Mouse (Mus musculus) forebrain, postnatal 0 days (tissue): ENCODE measurements around the gene Slc37a1. TPM values are rescaled to one million over a fixed set of nuclear protein-coding genes. Genes with fewer than 3 reads are reported as not detected.
A peak's percentile ranks its signal among the peaks of the same experiment; 100 is the strongest.

ENCODE experiments used
- ATAC-seq: fragments of 200-750 bp; cut with Nextera tagmentation; 2 replicates; pipeline ENCODE4 v1.8.0; 2017; ENCODE audit warnings: mild to moderate bottlenecking, moderate library complexity
- DNase-seq: peaks from one replicate; pipeline ENCODE4 v3.0.0-alpha.2; 2015
- H3K27ac ChIP-seq: fragments of 300-500 bp; sonication (generic); 2 replicates; pipeline ENCODE4 v1.5.1; 2014; ENCODE audit warnings: low read depth, mild to moderate bottlenecking, antibody characterized with exemption, low read length, moderate library complexity, mixed read lengths
- H3K27me3 ChIP-seq: fragments of 300-500 bp; sonication (generic); 2 replicates; pipeline ENCODE4 v1.6.1; 2014; ENCODE audit warnings: mild to moderate bottlenecking, low read length, mixed read lengths; ENCODE audit not compliant: insufficient read depth
- H3K36me3 ChIP-seq: fragments of 300-500 bp; sonication (generic); 2 replicates; pipeline ENCODE4 v1.6.1; 2014; ENCODE audit warnings: mild to moderate bottlenecking, moderate library complexity; ENCODE audit not compliant: insufficient read depth
- H3K4me1 ChIP-seq: fragments of 300-500 bp; sonication (generic); 2 replicates; pipeline ENCODE4 v1.6.1; 2014; ENCODE audit warnings: antibody characterized with exemption; ENCODE audit not compliant: insufficient read depth
- H3K4me2 ChIP-seq: fragments of 300-500 bp; sonication (generic); 2 replicates; pipeline ENCODE4 v1.6.1; 2014; ENCODE audit warnings: low read depth, mild to moderate bottlenecking, moderate library complexity
- H3K4me3 ChIP-seq: fragments of 300-500 bp; sonication (generic); 2 replicates; pipeline ENCODE4 v1.5.1; 2014; ENCODE audit warnings: low read depth, low read length, mixed read lengths
- H3K9ac ChIP-seq: fragments of 300-500 bp; sonication (generic); 2 replicates; pipeline ENCODE4 v1.6.1; 2014; ENCODE audit warnings: mild to moderate bottlenecking
- H3K9me3 ChIP-seq: fragments of 300-500 bp; sonication (generic); 2 replicates; pipeline ENCODE4 v1.6.1; 2016; ENCODE audit warnings: low read length
- CTCF ChIP-seq: sonication (generic); IDR thresholded peaks from 2 replicates; pipeline ENCODE4 v1.5.1; 2016; ENCODE audit warnings: antibody characterized with exemption, control low read depth, low read depth
- whole genome bisulfite sequencing: fragments of 180-500 bp; shearing (Covaris S2); extraction: QIAGEN DNeasy Blood & Tissue Kit; methylation state at CpG from one replicate; pipeline ENCODE4 v1.1.7; 2014; 5-methylcytosine and 5-hydroxymethylcytosine counted together
- polyA plus RNA-seq: library from polyadenylated mRNA; unstranded; fragments of >200 nt; fragmentation: Nextera tagmentation; extraction: Ambion mirVana; gene quantifications from 2 replicates; pipeline ENCODE4 v1.2.1, GENCODE M21; 2015
- total RNA-seq: library from RNA; depleted of rRNA; stranded (reverse); fragments of >200 nt; gene quantifications from 2 replicates; pipeline ENCODE4 v1.2.3, GENCODE M21; 2014

Gene Slc37a1
- total and polyA plus RNA-seq, 2 experiments from 2014 or later = 6.7 to 10.0 TPM

- 93% methylated on average over 7 of the region's 7 CpGs for WGBS
- Histone ChIP-seq H3K27me3 (no peaks in the 10 kb centered on the region), H3K4me1 (no peaks in the 10 kb centered on the region), H3K27ac (no peak overlapping the region), H3K4me2 (no peak overlapping the region), H3K4me3 (no peak overlapping the region), H3K36me3 (0 out of 2 replicates have a peak, but pooled peaks cover 3% of the 10 kb centered on the region), H3K9ac (no peak overlapping the region), H3K9me3 (no peaks in the 10 kb centered on the region)
- DNase-seq (no peak), ATAC-seq (no peak)
- no peak for TF ChIP-seq CTCF
Measured at GRCm38 (mm10) chr17:31308291-31308816, 21.8 kb downstream of the Slc37a1 start.

- H3K4me3 ChIP-seq = no peak overlapping the region
- no peaks in the 10 kb centered on the region for H3K27me3 ChIP-seq
- no peak overlapping the region for H3K27ac ChIP-seq
- H3K4me2 ChIP-seq = no peak overlapping the region
- H3K9ac ChIP-seq = no peak overlapping the region
- H3K36me3 ChIP-seq = 0 out of 2 replicates have a peak, but pooled peaks cover 3% of the 10 kb centered on the region
- DNase-seq (no peak), ATAC-seq (peak; percentile 48)
- no peaks in the 10 kb centered on the region for H3K4me1 ChIP-seq
- no peak for TF ChIP-seq CTCF
- 53% methylated on average over 6 of the region's 6 CpGs for WGBS
- H3K9me3 ChIP-seq = no peaks in the 10 kb centered on the region
Measured at GRCm38 (mm10) chr17:31309281-31309793, 22.7 kb downstream of the Slc37a1 start.

DNA sequence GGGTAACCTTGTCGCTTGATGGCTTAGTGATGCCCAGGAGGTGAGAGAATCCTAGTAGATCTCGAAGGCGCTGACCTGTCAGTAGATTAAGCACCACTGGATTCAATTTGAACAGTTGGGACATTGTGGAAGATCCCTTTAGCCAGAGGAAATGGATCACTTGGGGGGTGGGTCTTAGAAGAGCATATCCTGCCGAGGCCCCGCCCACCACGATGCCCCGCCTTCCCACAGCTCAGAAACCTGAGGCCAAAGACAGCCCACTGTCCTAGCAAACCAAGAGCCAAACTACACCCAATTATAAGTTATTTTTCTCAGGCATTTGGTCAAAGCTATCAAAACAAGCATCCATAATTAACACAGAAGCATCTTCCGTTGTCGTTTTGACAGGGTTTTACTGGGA is 24.5 kb downstream of the Slc37a1 start:
- no peak overlapping the region for H3K9ac ChIP-seq
- no peak overlapping the region for H3K4me3 ChIP-seq
- H3K9me3 ChIP-seq = no peaks in the 10 kb centered on the region
- ATAC-seq (no peak), DNase-seq (no peak)
- no peaks in the 10 kb centered on the region for H3K4me1 ChIP-seq
- WGBS = 83% methylated on average over 9 of the region's 9 CpGs
- no peaks in the 10 kb centered on the region for H3K27me3 ChIP-seq
- no peak overlapping the region for H3K27ac ChIP-seq
- H3K36me3 ChIP-seq = 0 out of 2 replicates have a peak, but pooled peaks cover 4% of the 10 kb centered on the region
- H3K4me2 ChIP-seq = no peak overlapping the region
- no peak for TF ChIP-seq CTCF

DNA sequence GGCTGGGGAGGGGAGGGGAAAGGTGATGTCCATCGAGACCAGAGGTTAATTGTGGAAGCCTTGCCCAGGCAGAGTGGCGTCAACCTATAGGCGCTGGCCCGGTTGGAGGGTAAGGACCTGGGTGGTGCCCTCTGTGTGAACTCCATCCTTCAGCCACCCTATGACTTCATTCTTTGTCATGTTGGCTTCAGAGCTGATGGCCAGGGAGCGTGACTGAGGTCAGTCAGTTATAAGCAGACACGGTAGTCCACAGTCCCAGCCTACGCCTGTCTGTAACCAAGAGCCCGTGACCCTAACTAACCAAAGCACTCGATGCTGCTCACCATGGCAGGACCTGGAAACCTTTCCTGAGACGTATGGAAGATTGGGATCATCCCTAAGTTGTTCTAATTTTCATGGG is 26.1 kb downstream of the Slc37a1 start:
- ATAC-seq = no peak
- no peak for TF ChIP-seq CTCF
- H3K4me1 ChIP-seq = no peaks in the 10 kb centered on the region
- no peak overlapping the region for H3K9ac ChIP-seq
- no peak overlapping the region for H3K27ac ChIP-seq
- H3K9me3 ChIP-seq = no peaks in the 10 kb centered on the region
- WGBS = 89% methylated on average over 10 of the region's 10 CpGs
- H3K4me2 ChIP-seq = no peak overlapping the region
- no peaks in the 10 kb centered on the region for H3K27me3 ChIP-seq
- no peak overlapping the region for H3K4me3 ChIP-seq
- H3K36me3 ChIP-seq = 0 out of 2 replicates have a peak, but pooled peaks cover 4% of the 10 kb centered on the region
- no peak for DNase-seq

DNA sequence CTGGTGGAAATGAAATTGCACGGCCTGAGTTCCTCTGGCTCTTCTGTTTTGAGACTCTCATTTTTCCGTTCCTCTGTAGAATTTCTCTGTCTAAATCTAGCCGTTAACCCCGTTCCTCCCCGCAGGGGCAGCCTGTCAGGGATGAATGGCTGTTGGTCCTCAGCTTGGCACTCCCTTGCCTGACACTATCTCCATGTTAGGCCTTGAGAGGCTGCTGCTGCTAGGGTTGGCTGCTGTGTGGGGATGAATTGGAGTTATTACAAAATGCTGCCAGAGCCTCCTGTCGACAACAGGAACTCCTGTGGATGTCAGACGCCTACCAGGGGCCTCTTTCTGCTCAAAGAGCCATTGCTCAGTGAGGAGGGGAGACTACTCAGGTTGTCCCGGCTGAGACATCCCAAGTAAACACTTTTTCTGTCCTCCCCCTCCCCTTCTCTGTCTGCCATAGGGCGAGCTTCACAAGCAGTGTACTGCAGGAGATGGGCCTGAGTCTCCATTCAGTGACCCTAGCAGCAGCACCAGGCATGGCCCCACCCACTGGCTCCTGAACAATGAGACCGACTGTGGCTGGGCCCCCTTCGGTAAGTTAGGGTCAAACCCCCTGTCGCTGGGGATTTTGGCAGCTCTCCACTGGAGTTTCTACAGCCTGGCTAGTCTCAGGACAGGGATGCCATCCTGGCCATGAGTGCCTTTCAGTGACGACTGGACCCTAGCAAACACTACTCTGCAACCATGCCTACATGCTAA is 28.6 kb downstream of the Slc37a1 start:
- TF ChIP-seq CTCF = no peak
- H3K9ac ChIP-seq = no peak overlapping the region
- no peaks in the 10 kb centered on the region for H3K9me3 ChIP-seq
- ATAC-seq (peak; percentile 32; the same call in 1 of the 2 replicates), DNase-seq (no peak)
- no peak overlapping the region for H3K4me3 ChIP-seq
- 0 out of 2 replicates have a peak overlapping the region, but pooled peaks have one; percentile 21 for H3K27ac ChIP-seq
- H3K36me3 ChIP-seq = 0 out of 2 replicates have a peak, but pooled peaks cover 4% of the 10 kb centered on the region
- no peaks in the 10 kb centered on the region for H3K4me1 ChIP-seq
- 19% methylated on average over 13 of the region's 13 CpGs for WGBS
- no peak overlapping the region for H3K4me2 ChIP-seq
- H3K27me3 ChIP-seq = no peaks in the 10 kb centered on the region

DNA sequence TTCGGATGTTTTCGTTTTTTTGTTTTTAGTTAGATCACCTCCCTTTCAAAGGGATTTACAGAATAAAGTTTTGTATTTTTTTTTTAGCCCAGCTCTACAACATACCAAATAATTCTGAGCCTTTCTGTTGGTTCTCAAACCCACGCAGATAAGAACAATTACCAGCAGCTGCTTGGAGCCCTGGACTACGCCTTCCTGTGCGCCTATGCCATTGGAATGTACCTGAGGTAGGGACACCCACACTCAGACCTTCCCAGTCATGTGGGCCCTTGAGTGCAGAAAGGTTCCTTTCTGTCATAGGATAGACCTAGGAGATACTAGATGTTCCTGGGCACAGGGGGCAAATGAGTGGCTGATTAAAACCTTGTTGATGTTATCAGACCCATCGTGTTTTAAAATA is 29.4 kb downstream of the Slc37a1 start:
- H3K4me2 ChIP-seq = no peak overlapping the region
- 0 out of 2 replicates have a peak, but pooled peaks cover 4% of the 10 kb centered on the region for H3K36me3 ChIP-seq
- no peaks in the 10 kb centered on the region for H3K27me3 ChIP-seq
- H3K4me1 ChIP-seq = no peaks in the 10 kb centered on the region
- 66% methylated on average over 6 of the region's 6 CpGs for WGBS
- ATAC-seq (no peak), DNase-seq (no peak)
- no peak overlapping the region for H3K9ac ChIP-seq
- no peak overlapping the region for H3K27ac ChIP-seq
- no peaks in the 10 kb centered on the region for H3K9me3 ChIP-seq
- no peak overlapping the region for H3K4me3 ChIP-seq
- no peak for TF ChIP-seq CTCF

- H3K9ac ChIP-seq = no peak overlapping the region
- H3K27ac ChIP-seq = no peak overlapping the region
- DNase-seq = no peak
- H3K36me3 ChIP-seq = 0 out of 2 replicates have a peak, but pooled peaks cover 4% of the 10 kb centered on the region
- H3K4me1 ChIP-seq = 0 out of 2 replicates have a peak, but pooled peaks cover 4% of the 10 kb centered on the region
- no peak for TF ChIP-seq CTCF
- no peak for ATAC-seq
- no peak overlapping the region for H3K4me2 ChIP-seq
- H3K9me3 ChIP-seq = no peaks in the 10 kb centered on the region
- WGBS = 94% methylated on average over 3 of the region's 3 CpGs
- H3K27me3 ChIP-seq = no peaks in the 10 kb centered on the region
- no peak overlapping the region for H3K4me3 ChIP-seq
Measured at GRCm38 (mm10) chr17:31316998-31317397, 30.4 kb downstream of the Slc37a1 start.
